Mouse (Mus musculus): ENCODE results near the gene Lck. TPM values are rescaled to one million over a fixed set of nuclear protein-coding genes. Genes with fewer than 3 reads are reported as not detected.
A peak's percentile ranks its signal among the peaks of the same experiment; 100 is the strongest.
"Not testable (repeated sequence)": the region's sequence is repeated elsewhere in the genome, so short reads cannot be mapped to it uniquely, and the experiment has no call there.

The Lck gene
- polyA plus RNA-seq, 1 experiment from 2014 or later, result 3.8 TPM

DNA sequence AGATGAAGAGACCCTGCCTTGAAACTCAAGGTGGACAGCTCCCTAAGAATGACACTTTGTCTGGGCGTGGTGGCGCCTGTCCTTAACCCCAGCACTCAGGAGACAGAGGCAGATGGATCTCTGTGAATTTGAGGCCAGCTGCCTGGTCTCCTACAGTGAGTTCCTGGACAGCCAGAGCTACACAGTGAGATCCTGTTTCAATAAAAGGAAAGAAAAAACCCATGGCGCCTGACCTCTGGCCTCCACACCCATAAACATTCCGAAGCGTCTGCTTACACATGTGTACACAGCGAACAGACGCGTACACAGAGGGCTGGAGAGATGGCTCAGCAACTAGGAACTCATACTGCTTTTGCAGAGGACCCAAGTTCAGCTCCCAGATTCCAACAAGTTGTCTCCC, 9.7 kb downstream of the Lck start:
- WGBS, result 70% methylated on average over 8 of the region's 8 CpGs
- Histone ChIP-seq H3K27me3 (no peaks in the 10 kb centered on the region), H3K9me3 (no peaks in the 10 kb centered on the region), H3K4me3 (no peak overlapping the region), H3K4me2 (replicated peaks) (no peak overlapping the region), H3K36me3 (no peaks in the 10 kb centered on the region), H3K9ac (replicated peaks) (no peak overlapping the region), H3K27ac (replicated peaks) (no peak overlapping the region), H3K4me1 (no peaks in the 10 kb centered on the region)
- no peak for ATAC-seq (ENCODE audit: low FRiP score, low read depth)

DNA sequence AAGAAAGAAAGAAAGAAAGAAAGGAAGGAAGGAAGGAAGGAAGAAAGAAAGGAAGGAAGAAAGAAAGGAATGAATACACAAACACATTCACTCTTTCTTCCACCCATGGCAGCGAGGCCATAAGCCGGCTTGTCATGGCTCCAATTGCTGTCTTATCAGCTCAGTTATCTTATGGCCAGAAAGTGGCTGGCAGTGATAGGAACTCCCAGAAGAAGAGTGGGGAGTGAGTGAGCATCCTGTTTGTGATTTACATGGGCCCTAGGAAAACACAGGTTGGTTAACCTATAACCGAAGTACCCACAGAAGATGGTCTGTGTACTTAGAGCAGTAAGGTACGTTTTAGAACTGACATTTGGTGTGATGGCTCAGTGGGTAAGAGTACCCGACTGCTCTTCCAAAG, 12.3 kb downstream of the Lck start:
- no peak for ATAC-seq (ENCODE audit: low FRiP score, low read depth)
- Histone ChIP-seq H3K4me2 (replicated peaks) (no peak overlapping the region), H3K4me1 (peaks cover 3% of the 10 kb centered on the region; the same call in 1 of the 2 replicates), H3K9me3 (no peaks in the 10 kb centered on the region), H3K4me3 (no peak overlapping the region), H3K9ac (replicated peaks) (no peak overlapping the region), H3K36me3 (no peaks in the 10 kb centered on the region), H3K27me3 (peaks cover 19% of the 10 kb centered on the region; the same call in 1 of the 2 replicates), H3K27ac (replicated peaks) (no peak overlapping the region)
- 91% methylated on average over 5 of the region's 5 CpGs for WGBS

DNA sequence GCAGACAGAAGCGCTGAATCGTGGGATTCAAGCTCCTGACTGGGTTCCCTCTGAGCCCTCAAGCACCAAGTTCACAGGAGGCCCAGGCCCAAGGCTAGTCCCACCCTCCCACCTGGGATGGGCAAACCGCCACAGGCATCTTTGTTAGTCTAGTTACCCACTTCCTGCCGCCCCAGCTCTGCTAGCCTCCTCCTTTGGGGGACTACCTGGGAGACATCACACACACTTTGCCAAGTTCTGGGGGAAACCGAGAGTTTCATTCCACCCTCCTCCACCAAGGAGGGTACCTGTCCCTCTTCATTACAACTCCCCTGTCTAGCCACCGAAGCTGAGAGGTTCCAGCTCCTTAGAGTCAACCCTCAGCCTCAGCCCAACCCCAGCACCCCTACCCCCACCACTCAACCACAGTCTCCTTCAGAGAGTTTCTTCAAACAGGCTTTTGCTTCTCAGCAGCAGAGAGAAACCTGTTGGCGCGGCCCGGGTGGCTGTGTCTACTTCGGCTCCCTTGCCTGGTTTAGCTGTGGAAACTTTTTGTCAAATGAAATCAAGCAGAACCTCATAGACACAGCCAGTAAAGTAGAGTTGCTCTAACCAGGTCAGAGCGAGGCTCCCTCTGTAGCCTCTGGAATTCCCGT, 15.0 kb downstream of the Lck start:
- Histone ChIP-seq H3K4me2 (replicated peaks) (no peak overlapping the region), H3K27ac (replicated peaks) (no peak overlapping the region), H3K4me1 (peaks cover 9% of the 10 kb centered on the region), H3K27me3 (peaks cover 28% of the 10 kb centered on the region), H3K9ac (replicated peaks) (no peak overlapping the region), H3K4me3 (no peak overlapping the region), H3K36me3 (no peaks in the 10 kb centered on the region), H3K9me3 (no peaks in the 10 kb centered on the region)
- WGBS, result 84% methylated on average over 12 of the region's 12 CpGs
- no peak for ATAC-seq (ENCODE audit: low FRiP score, low read depth)

DNA sequence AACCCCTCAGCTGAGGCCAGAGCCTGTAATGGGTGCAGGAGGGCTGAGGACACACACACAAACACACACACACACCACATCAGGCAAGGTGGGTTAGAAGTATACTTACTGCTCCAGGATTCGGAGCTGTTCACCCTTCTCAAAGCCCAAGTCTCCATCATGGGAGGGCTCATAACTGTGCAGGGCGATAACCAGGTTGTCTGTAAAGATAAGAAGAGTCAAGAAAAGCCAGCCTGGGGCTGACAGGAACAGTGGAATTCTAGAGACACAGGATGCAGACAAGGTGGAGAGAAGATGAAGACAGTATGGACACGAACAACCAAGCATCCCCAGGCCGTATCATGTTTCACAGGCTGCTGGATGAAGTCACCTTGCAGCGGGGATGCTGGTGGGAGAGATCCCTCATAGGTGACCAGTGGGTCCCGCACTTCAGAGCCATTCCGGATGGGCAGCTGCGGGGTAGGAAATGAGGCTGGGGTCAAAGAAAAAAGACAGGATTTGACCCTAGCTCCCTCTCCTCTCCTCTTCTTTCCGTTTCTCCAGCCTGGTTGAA, 16.1 kb downstream of the Lck start:
- Histone ChIP-seq H3K4me2 (replicated peaks) (peak overlapping the region; percentile 59; the same call in 1 of the 2 replicates), H3K4me1 (peaks cover 9% of the 10 kb centered on the region), H3K27ac (replicated peaks) (no peak overlapping the region), H3K27me3 (peaks cover 28% of the 10 kb centered on the region), H3K9me3 (no peaks in the 10 kb centered on the region), H3K36me3 (no peaks in the 10 kb centered on the region), H3K9ac (replicated peaks) (0 out of 2 replicates have a peak overlapping the region, but pooled peaks have one; percentile 43), H3K4me3 (peak overlapping the region; percentile 42; the same call in 1 of the 2 replicates)
- WGBS, result 78% methylated on average over 9 of the region's 9 CpGs
- no peak for ATAC-seq (ENCODE audit: low FRiP score, low read depth)

- peak; percentile 71 for ATAC-seq (ENCODE audit: low FRiP score, low read depth)
- Histone ChIP-seq H3K4me2 (replicated peaks) (peak overlapping the region; percentile 59), H3K27me3 (peaks cover 28% of the 10 kb centered on the region), H3K4me1 (peaks cover 9% of the 10 kb centered on the region), H3K9me3 (no peaks in the 10 kb centered on the region), H3K36me3 (no peaks in the 10 kb centered on the region), H3K9ac (replicated peaks) (peak overlapping the region; percentile 43), H3K27ac (replicated peaks) (no peak overlapping the region), H3K4me3 (peak overlapping the region; percentile 42)
- 11% methylated on average over 26 of the region's 33 CpGs for WGBS
Measured at GRCm38 (mm10) chr4:129556532-129557223, 16.8 kb downstream of the Lck start.

DNA sequence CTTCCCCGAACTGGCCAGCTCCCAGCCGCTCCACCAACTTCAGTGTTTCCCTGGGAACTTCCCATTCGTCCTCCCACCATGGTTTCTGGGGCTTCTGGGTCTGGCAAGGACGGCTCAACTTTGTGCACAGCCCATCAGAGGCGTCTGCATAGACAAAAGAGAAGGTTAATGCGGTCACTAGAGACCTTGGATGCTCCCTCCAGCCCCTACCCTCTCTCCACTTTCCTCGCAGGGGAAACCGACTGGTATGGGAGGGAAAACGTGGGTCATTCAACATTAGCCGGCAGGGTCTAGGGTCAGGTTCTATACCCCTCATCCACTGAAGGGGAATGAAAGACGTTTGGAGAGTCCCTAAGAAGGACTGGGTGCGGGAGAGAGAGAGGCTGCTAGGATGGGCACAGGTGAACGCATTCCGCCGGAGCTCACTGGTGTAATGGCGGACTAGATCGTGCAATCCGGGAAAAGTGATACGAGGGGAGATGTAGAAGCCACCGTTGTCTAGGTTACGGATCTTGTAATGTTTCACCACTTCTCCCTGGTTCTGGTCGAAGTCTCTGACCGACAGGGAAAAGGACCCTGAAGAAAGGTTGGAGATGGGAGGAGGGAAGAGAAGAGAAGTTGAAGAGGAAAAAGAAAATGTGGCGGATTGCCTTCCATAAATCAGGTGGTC, 17.4 kb downstream of the Lck start:
- Histone ChIP-seq H3K4me3 (peak overlapping the region; percentile 42), H3K9ac (replicated peaks) (peak overlapping the region; percentile 43), H3K27ac (replicated peaks) (no peak overlapping the region), H3K27me3 (peaks cover 28% of the 10 kb centered on the region), H3K9me3 (no peaks in the 10 kb centered on the region), H3K4me2 (replicated peaks) (peak overlapping the region; percentile 59), H3K36me3 (no peaks in the 10 kb centered on the region), H3K4me1 (peaks cover 9% of the 10 kb centered on the region)
- ATAC-seq (ENCODE audit: low FRiP score, low read depth), result peak; percentile 49
- 2% methylated on average over 23 of the region's 24 CpGs for WGBS

DNA sequence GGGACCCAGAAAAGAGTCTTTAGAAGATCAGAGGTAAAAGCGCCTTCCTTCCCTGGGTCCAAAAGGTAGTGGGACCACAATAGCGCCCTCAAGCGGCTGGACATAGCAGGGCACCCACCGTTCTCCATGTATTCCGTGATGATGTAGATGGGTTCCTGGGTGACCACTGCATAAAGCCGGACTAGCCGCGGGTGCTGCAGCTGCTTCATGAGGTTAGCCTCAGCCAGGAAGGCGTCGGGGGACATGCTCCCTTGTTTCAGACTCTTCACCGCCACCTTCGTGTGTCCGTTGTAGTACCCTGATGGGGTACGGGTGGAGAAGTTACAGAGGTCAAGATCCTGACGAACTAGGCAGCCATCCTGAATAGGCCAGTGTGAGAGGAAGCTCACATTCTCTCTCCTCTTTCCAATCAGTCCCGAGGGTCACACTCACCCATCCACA, 18.0 kb downstream of the Lck start:
- peak; percentile 49; the same call in 1 of the 2 replicates for ATAC-seq (ENCODE audit: low FRiP score, low read depth)
- H3K27ac ChIP-seq (replicated peaks), result no peak overlapping the region

GRCm38 (mm10) chr4:129554512-129554911, 18.9 kb downstream of the Lck start:
- not testable (repeated sequence) for ATAC-seq (ENCODE audit: low FRiP score, low read depth); H3K27ac ChIP-seq (replicated peaks); H3K36me3 ChIP-seq; H3K4me2 ChIP-seq (replicated peaks); H3K4me1 ChIP-seq; H3K9me3 ChIP-seq; H3K4me3 ChIP-seq; H3K9ac ChIP-seq (replicated peaks)
- WGBS, result 74% methylated on average over 5 of the region's 6 CpGs
- peaks cover 28% of the 10 kb centered on the region for H3K27me3 ChIP-seq

More for the DNA sequence above, 18.0 kb downstream of the Lck start:
- Histone ChIP-seq H3K9ac (replicated peaks) (no peak overlapping the region), H3K4me3 (peak overlapping the region; percentile 42), H3K4me2 (replicated peaks) (peak overlapping the region; percentile 59), H3K36me3 (no peaks in the 10 kb centered on the region), H3K27me3 (peaks cover 28% of the 10 kb centered on the region), H3K9me3 (no peaks in the 10 kb centered on the region), H3K4me1 (peaks cover 9% of the 10 kb centered on the region)
- 3% methylated on average over 16 of the region's 16 CpGs for WGBS

DNA sequence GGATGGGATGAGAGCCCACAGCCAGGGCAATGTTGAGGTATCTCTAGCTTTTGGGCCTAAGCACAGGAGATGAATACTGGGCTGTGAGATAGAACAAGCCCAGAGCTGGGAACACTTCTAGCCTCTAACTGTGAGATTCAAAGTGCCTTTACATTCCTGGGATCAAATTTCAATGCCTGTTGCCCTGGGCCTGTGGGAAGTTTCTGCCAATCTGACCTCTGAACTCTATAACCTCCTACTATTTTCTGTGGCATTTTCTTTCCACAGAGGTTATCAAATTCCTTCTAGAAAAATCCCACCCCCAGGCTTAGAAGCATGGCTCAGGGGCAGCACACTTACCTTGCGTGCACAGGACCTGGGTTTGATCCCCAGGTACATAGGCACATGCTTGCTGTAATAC, 23.1 kb downstream of the Lck start:
- H3K27ac ChIP-seq (replicated peaks), result no peak overlapping the region
- 68% methylated on average over 1 of the region's 1 CpGs for WGBS
- H3K9ac ChIP-seq (replicated peaks), result 0 out of 2 replicates have a peak overlapping the region, but pooled peaks have one; percentile 6

GRCm38 (mm10) chr4:129549306-129549705, 24.1 kb downstream of the Lck start:
- H3K27me3 ChIP-seq, result no peaks in the 10 kb centered on the region
- no peak overlapping the region for H3K4me2 ChIP-seq (replicated peaks)
- no peaks in the 10 kb centered on the region for H3K4me1 ChIP-seq
- H3K9ac ChIP-seq (replicated peaks), result no peak overlapping the region
- no peak overlapping the region for H3K4me3 ChIP-seq
- ATAC-seq (ENCODE audit: low FRiP score, low read depth), result no peak
- no peaks in the 10 kb centered on the region for H3K36me3 ChIP-seq
- no peaks in the 10 kb centered on the region for H3K9me3 ChIP-seq
- no peak overlapping the region for H3K27ac ChIP-seq (replicated peaks)
- WGBS, result 96% methylated on average over 2 of the region's 2 CpGs

More for the DNA sequence above, 23.1 kb downstream of the Lck start:
- no peak overlapping the region for H3K4me3 ChIP-seq
- no peaks in the 10 kb centered on the region for H3K4me1 ChIP-seq
- no peaks in the 10 kb centered on the region for H3K36me3 ChIP-seq
- no peak overlapping the region for H3K4me2 ChIP-seq (replicated peaks)
- H3K27me3 ChIP-seq, result peaks cover 6% of the 10 kb centered on the region
- no peak for ATAC-seq (ENCODE audit: low FRiP score, low read depth)
- no peaks in the 10 kb centered on the region for H3K9me3 ChIP-seq

GRCm38 (mm10) chr4:129547631-129548030, 25.8 kb downstream of the Lck start:
- not testable (repeated sequence) for H3K27me3 ChIP-seq; H3K9me3 ChIP-seq; H3K4me1 ChIP-seq; H3K27ac ChIP-seq (replicated peaks); H3K9ac ChIP-seq (replicated peaks); H3K4me2 ChIP-seq (replicated peaks); ATAC-seq (ENCODE audit: low FRiP score, low read depth); H3K4me3 ChIP-seq; H3K36me3 ChIP-seq
- WGBS, result 91% methylated on average over 4 of the region's 4 CpGs

GRCm38 (mm10) chr4:129544106-129544505, 29.3 kb downstream of the Lck start:
- Histone ChIP-seq H3K9ac (replicated peaks) (no peak overlapping the region), H3K4me2 (replicated peaks) (no peak overlapping the region), H3K4me3 (no peak overlapping the region), H3K27me3 (no peaks in the 10 kb centered on the region), H3K4me1 (peaks cover 19% of the 10 kb centered on the region), H3K9me3 (no peaks in the 10 kb centered on the region), H3K36me3 (peaks cover 11% of the 10 kb centered on the region), H3K27ac (replicated peaks) (no peak overlapping the region)
- ATAC-seq (ENCODE audit: low FRiP score, low read depth), result no peak
- 88% methylated on average over 4 of the region's 4 CpGs for WGBS
